Mouse (Mus musculus) heart, embryonic 11.5 days (tissue): ENCODE measurements around the gene Adamtsl3. TPM values are rescaled to one million over a fixed set of nuclear protein-coding genes. Genes with fewer than 3 reads are reported as not detected.

Experiments
- ATAC-seq: fragments of 200-750 bp; cut with Nextera tagmentation; replicated peaks from 2 replicates; pipeline ENCODE4 v1.8.0; 2017; ENCODE audit warnings: moderate library complexity; ENCODE audit not compliant: insufficient number of reproducible peaks, low FRiP score, low TSS enrichment
- H3K27ac ChIP-seq: fragments of 300-500 bp; sonication (generic); 2 replicates; pipeline ENCODE4 v1.5.1; 2014; ENCODE audit warnings: mild to moderate bottlenecking, low read depth, low read length
- H3K27me3 ChIP-seq: fragments of 300-500 bp; sonication (generic); 2 replicates; pipeline ENCODE4 v1.6.1; 2014; ENCODE audit warnings: mild to moderate bottlenecking, low read length, mixed read lengths; ENCODE audit not compliant: control insufficient read depth, insufficient read depth
- H3K36me3 ChIP-seq: fragments of 300-500 bp; sonication (generic); 2 replicates; pipeline ENCODE4 v1.6.1; 2014; ENCODE audit warnings: mild to moderate bottlenecking, low read length, moderate library complexity, mixed read lengths; ENCODE audit not compliant: control insufficient read depth, insufficient read depth
- H3K4me1 ChIP-seq: fragments of 300-500 bp; sonication (generic); 2 replicates; pipeline ENCODE4 v1.6.1; 2014; ENCODE audit warnings: low read length; ENCODE audit not compliant: control insufficient read depth, insufficient read depth
- H3K4me2 ChIP-seq: fragments of 300-500 bp; sonication (generic); 2 replicates; pipeline ENCODE4 v1.6.1; 2014; ENCODE audit warnings: mild to moderate bottlenecking, moderate library complexity
- H3K4me3 ChIP-seq: fragments of 300-500 bp; sonication (generic); 2 replicates; pipeline ENCODE4 v1.5.1; 2014; ENCODE audit warnings: low read depth, low read length
- H3K9ac ChIP-seq: fragments of 300-500 bp; sonication (generic); 2 replicates; pipeline ENCODE4 v1.6.1; 2014; ENCODE audit warnings: mild to moderate bottlenecking, low read depth, low read length, moderate library complexity
- H3K9me3 ChIP-seq: fragments of 300-500 bp; sonication (generic); replicated peaks from 2 replicates; pipeline ENCODE4 v1.6.1; 2016; ENCODE audit warnings: low read length; ENCODE audit not compliant: control insufficient read depth
- WGBS: fragments of 180-500 bp; shearing (Covaris S2); extraction: QIAGEN DNeasy Blood & Tissue Kit; methylation state at CpG from one replicate; pipeline ENCODE4 v1.1.7; 2014; ENCODE audit not compliant: insufficient replicate concordance; 5-methylcytosine and 5-hydroxymethylcytosine counted together
- polyA plus RNA-seq: library from polyadenylated mRNA; unstranded; fragments of >200 nt; fragmentation: Nextera tagmentation; extraction: Ambion mirVana; gene quantifications from 2 replicates; pipeline ENCODE4 v1.2.1, GENCODE M21; 2014

The Adamtsl3 gene
- 0.54 and 0.57 TPM in 2 replicates for polyA plus RNA-seq

DNA sequence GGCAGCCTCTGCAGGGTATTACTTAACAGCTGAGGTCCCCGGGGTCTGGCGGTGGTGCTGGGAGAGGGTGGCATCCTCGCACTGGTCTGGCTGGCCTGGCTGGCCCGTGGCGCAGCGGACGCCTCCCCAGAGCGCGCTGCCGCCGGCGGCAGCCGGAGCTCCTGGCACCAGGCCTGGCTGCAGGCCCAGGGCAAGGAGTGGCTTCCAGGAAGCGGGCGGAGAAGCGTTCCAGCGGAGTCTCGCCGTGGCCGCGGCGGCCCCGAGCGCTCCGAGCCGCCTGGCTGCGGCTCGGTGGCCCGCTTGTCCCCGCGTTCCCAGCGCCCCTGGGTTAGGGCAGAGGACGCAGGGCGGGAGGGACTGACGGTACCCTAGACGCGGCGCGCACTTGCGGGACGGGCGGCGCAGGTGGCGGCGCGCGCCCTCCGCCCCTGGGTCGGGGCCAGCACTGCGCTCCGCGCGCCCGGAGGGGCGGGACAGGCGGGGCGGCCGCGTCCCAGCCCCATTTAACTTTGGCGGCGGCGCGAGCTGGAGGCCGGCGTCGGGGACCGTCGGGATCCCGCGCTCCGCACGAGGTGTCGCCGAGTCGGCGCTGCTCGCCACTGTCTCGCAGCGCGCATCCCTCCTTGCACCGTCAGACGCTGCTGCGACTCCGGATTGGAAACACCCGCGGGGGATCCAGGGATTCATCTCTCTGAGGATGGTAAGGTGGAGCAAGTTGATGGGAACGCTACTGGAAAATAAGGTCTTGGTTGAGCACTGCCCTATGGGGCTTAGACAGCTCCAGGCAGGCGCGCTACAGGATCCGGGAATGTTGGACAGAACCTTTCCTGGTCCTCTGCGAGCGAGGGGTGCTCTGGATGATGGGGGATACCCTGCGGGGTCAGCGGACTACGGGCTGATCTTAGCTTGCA, at the start of gene Adamtsl3:
Gene Adamtsl3 (plus strand): TSS at position 484 of the 911 bp plus-strand sequence.
- H3K9ac ChIP-seq = peak within 1 kb of the TSS; percentile 46
- peaks cover 54% of the 10 kb centered on the region for H3K27me3 ChIP-seq
- H3K4me1 ChIP-seq = peaks cover 8% of the 10 kb centered on the region; the same call in 1 of the 2 replicates
- H3K4me2 ChIP-seq = peak within 1 kb of the TSS; percentile 92
- H3K4me3 ChIP-seq = peak within 1 kb of the TSS; percentile 56
- 0 out of 2 replicates have a peak, but pooled peaks have one; percentile 26 for ATAC-seq
- no peak within 1 kb of the TSS for H3K27ac ChIP-seq
- no peaks in the 10 kb centered on the region for H3K9me3 ChIP-seq
- under 1% methylated on average over 94 of the region's 95 CpGs for WGBS
- no peaks in the 10 kb centered on the region for H3K36me3 ChIP-seq

DNA sequence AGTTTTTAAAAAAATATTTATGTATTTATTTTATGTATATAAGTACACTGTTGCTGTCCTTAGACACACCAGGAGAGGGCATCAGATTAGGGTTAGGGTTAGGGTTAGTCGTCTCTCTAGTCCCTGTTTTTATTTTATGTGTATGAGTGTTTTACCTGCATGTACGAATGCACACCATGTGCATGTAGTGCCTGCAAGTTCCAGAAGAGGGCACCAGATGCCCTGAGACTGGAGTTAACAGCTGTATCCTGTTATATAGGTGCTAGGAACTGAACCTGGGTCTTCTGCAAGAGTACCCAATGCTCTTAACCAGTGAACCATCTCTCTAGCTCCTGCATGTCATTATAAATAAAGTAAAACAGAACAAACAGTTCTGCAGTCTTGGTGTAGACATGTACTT, 48.3 kb upstream of the Adamtsl3 start:
- H3K27me3 ChIP-seq = no peaks in the 10 kb centered on the region
- ATAC-seq = no peak
- H3K4me3 ChIP-seq = no peak overlapping the region
- H3K36me3 ChIP-seq = no peaks in the 10 kb centered on the region
- H3K27ac ChIP-seq = no peak overlapping the region
- no peaks in the 10 kb centered on the region for H3K4me1 ChIP-seq
- no peak overlapping the region for H3K4me2 ChIP-seq
- H3K9ac ChIP-seq = no peak overlapping the region
- no peaks in the 10 kb centered on the region for H3K9me3 ChIP-seq
- WGBS = 78% methylated on average over 2 of the region's 2 CpGs

DNA sequence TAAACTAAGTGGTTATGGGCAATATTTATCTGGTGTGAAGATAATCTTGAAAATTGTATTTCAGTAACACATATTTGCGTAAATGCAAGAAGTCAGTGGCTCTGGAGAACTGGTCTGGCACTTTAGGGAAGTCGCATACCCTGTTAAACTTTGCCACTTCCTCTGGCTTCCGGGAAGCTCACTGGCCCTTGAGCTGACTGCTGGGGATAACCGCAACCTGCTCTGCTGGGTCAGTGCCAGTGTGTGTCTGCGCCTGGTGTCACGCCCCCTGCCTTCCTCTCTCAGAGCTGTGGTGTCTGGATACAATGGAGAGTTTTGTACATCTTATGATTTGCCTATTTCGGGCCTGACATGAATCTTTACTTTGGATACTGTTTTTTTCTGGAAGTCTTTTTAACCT, 42.1 kb upstream of the Adamtsl3 start:
- no peak overlapping the region for H3K4me2 ChIP-seq
- H3K4me1 ChIP-seq = no peaks in the 10 kb centered on the region; the same call in 1 of the 2 replicates
- WGBS = 72% methylated on average over 7 of the region's 7 CpGs
- H3K9me3 ChIP-seq = no peaks in the 10 kb centered on the region
- no peak for ATAC-seq
- no peak overlapping the region for H3K27ac ChIP-seq
- no peaks in the 10 kb centered on the region for H3K27me3 ChIP-seq
- no peak overlapping the region for H3K4me3 ChIP-seq
- H3K36me3 ChIP-seq = no peaks in the 10 kb centered on the region
- H3K9ac ChIP-seq = no peak overlapping the region

DNA sequence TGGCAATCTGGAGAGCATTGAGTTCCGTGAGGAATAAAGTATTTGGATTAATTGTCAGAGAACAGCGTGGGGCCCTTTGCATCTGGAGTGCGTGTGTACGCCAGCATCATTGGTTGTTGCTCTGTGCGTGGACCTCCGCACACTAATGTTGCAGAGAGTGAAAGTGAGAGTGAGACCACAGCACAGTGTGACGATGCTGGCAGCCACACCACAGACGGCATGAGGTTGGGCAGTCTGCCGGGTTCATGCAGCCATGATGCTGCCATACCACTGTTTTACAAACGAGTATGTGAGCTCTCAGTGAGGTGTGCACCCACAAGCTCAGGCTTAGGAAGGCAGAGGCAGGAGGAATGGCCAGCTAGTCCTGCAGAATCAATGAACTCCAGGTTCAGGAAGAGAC, 41.4 kb upstream of the Adamtsl3 start:
- Histone ChIP-seq H3K36me3 (no peaks in the 10 kb centered on the region), H3K4me2 (no peak overlapping the region), H3K27me3 (no peaks in the 10 kb centered on the region), H3K27ac (no peak overlapping the region), H3K9me3 (no peaks in the 10 kb centered on the region), H3K4me3 (no peak overlapping the region), H3K9ac (no peak overlapping the region), H3K4me1 (no peaks in the 10 kb centered on the region; the same call in 1 of the 2 replicates)
- WGBS = 84% methylated on average over 10 of the region's 10 CpGs
- ATAC-seq = no peak

DNA sequence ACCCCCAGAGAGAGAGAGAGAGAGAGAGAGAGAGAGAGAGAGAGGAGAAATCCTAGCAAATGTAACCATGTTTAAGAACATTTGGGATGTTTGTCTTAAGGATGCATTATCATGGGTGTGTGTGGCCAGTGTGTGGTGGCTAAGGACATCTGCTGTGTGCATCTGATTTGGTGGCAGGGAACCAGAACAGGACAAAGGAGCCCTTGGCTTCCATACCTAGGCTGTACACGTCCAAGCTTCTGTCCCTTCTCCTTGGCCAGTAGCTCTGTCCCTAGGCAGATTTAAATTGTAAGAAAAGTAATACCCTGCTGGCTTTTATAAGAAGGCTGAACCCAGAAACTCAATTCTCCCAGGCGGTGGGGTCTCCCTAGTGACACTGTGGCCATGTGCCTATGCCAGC, 40.9 kb upstream of the Adamtsl3 start:
- WGBS = 89% methylated on average over 2 of the region's 2 CpGs
- H3K27ac ChIP-seq = no peak overlapping the region
- H3K4me2 ChIP-seq = no peak overlapping the region
- H3K36me3 ChIP-seq = no peaks in the 10 kb centered on the region
- no peak for ATAC-seq
- H3K27me3 ChIP-seq = no peaks in the 10 kb centered on the region
- no peak overlapping the region for H3K9ac ChIP-seq
- no peaks in the 10 kb centered on the region; the same call in 1 of the 2 replicates for H3K4me1 ChIP-seq
- no peak overlapping the region for H3K4me3 ChIP-seq
- H3K9me3 ChIP-seq = no peaks in the 10 kb centered on the region

DNA sequence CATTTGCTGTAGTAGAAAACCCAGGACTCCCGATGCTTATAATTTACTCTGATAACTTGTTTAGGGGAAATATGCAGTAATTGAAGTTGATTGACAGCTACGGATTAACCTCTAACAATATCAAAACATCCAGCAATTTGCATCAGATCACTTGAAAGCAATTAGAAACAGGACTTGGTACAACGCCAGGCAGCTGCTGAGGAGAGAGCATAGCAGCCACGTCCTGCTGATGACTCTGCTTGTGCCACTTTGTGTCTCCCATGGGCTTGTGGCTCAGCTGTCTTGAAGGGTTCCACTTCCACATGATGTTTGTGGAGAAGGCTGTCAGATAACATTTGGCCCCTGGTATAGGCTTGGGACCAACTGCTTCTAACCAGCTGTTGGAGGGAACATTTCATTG, 27.1 kb upstream of the Adamtsl3 start:
- H3K27me3 ChIP-seq = no peaks in the 10 kb centered on the region
- H3K9me3 ChIP-seq = no peaks in the 10 kb centered on the region
- H3K27ac ChIP-seq = no peak overlapping the region
- no peak overlapping the region for H3K4me2 ChIP-seq
- H3K9ac ChIP-seq = no peak overlapping the region
- H3K4me3 ChIP-seq = no peak overlapping the region
- ATAC-seq = no peak
- 71% methylated on average over 4 of the region's 4 CpGs for WGBS
- H3K36me3 ChIP-seq = no peaks in the 10 kb centered on the region
- H3K4me1 ChIP-seq = no peaks in the 10 kb centered on the region

DNA sequence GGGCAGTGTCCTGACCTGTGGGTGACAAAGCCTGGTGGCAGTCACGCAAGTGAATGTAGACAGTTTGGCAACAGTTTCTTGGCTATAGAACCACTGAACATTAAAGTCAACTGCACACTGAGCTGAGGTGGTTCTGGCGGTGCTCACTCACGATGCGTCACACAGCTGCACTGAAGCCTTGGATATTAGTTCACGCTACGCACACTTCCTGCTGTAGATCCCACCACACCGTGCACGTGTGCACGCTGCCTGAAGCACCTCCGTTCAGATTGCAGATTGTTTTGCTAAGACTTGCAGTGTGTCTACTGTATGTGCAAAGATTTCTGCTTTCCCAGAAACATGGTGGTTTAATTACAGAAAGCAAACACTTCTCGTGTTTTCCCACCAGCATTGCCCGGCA, 17.0 kb upstream of the Adamtsl3 start:
- H3K4me3 ChIP-seq = no peak overlapping the region
- peak overlapping the region; percentile 34; the same call in 1 of the 2 replicates for H3K4me2 ChIP-seq
- no peaks in the 10 kb centered on the region for H3K36me3 ChIP-seq
- H3K9me3 ChIP-seq = no peaks in the 10 kb centered on the region
- H3K9ac ChIP-seq = no peak overlapping the region
- H3K4me1 ChIP-seq = no peaks in the 10 kb centered on the region
- H3K27ac ChIP-seq = no peak overlapping the region
- 82% methylated on average over 12 of the region's 12 CpGs for WGBS
- H3K27me3 ChIP-seq = 0 out of 2 replicates have a peak, but pooled peaks cover 3% of the 10 kb centered on the region
- ATAC-seq = no peak

DNA sequence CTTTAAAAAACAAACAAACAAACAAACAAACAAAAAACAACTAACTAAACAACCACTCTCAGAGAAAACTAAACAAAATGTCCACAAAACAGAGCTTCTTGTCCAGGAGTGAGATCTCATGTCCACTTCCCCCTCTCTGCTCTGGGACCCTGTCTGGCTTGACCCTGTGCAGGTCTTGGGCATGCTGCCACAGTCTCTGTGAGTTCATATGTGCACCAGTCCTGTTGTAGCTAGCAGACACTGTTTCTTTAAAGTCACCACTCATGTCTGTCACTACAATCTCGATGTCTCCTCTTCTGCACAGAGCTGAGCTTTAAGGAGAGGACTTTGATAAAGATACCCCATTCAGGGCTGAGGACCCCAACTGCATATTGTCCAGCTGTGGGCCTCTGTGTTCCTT, 8.9 kb upstream of the Adamtsl3 start:
- H3K9ac ChIP-seq = no peak overlapping the region
- no peaks in the 10 kb centered on the region for H3K4me1 ChIP-seq
- no peak overlapping the region for H3K4me2 ChIP-seq
- H3K36me3 ChIP-seq = no peaks in the 10 kb centered on the region
- 34% methylated on average over 1 of the region's 1 CpGs for WGBS
- no peak overlapping the region for H3K27ac ChIP-seq
- no peaks in the 10 kb centered on the region for H3K9me3 ChIP-seq
- ATAC-seq = no peak
- H3K4me3 ChIP-seq = no peak overlapping the region
- no peaks in the 10 kb centered on the region for H3K27me3 ChIP-seq
